Mouse (Mus musculus) forebrain, embryonic 15.5 days (tissue): ENCODE measurements around the gene Dop1b. TPM values are rescaled to one million over a fixed set of nuclear protein-coding genes. Genes with fewer than 3 reads are reported as not detected.
A peak's percentile ranks its signal among the peaks of the same experiment; 100 is the strongest.
"Not testable (repeated sequence)": the region's sequence is repeated elsewhere in the genome, so short reads cannot be mapped to it uniquely, and the experiment has no call there.

ENCODE experiments used
- ATAC-seq: fragments of 200-750 bp; cut with Nextera tagmentation; replicated peaks from 2 replicates; pipeline ENCODE4 v1.8.0; 2017; ENCODE audit warnings: mild to moderate bottlenecking, moderate TSS enrichment, moderate library complexity
- H3K27ac ChIP-seq: fragments of 300-500 bp; sonication (generic); replicated peaks from 2 replicates; pipeline ENCODE4 v1.5.1; 2015; ENCODE audit warnings: mild to moderate bottlenecking, inconsistent platforms
- H3K27me3 ChIP-seq: fragments of 300-500 bp; sonication (generic); 2 replicates; pipeline ENCODE4 v1.6.1; 2015; ENCODE audit warnings: inconsistent platforms
- H3K36me3 ChIP-seq: fragments of 300-500 bp; sonication (generic); 2 replicates; pipeline ENCODE4 v1.6.1; 2015; ENCODE audit warnings: mild to moderate bottlenecking, inconsistent platforms
- H3K4me1 ChIP-seq: fragments of 300-500 bp; sonication (generic); 2 replicates; pipeline ENCODE4 v1.6.1; 2015; ENCODE audit warnings: inconsistent platforms
- H3K4me2 ChIP-seq: fragments of 300-500 bp; sonication (generic); replicated peaks from 2 replicates; pipeline ENCODE4 v1.6.1; 2015; ENCODE audit warnings: mild to moderate bottlenecking, inconsistent platforms
- H3K4me3 ChIP-seq: fragments of 300-500 bp; sonication (generic); 2 replicates; pipeline ENCODE4 v1.5.1; 2015; ENCODE audit warnings: mild to moderate bottlenecking, inconsistent platforms
- H3K9ac ChIP-seq: fragments of 300-500 bp; sonication (generic); replicated peaks from 2 replicates; pipeline ENCODE4 v1.6.1; 2015; ENCODE audit warnings: mild to moderate bottlenecking, inconsistent platforms
- H3K9me3 ChIP-seq: fragments of 300-500 bp; sonication (generic); 2 replicates; pipeline ENCODE4 v1.6.1; 2016; ENCODE audit warnings: inconsistent platforms
- WGBS: fragments of 180-500 bp; shearing (Covaris S2); methylation state at CpG from one replicate; pipeline ENCODE4 v1.1.7; 2015; ENCODE audit warnings: mixed read lengths; 5-methylcytosine and 5-hydroxymethylcytosine counted together
- polyA plus RNA-seq: library from polyadenylated mRNA; unstranded; fragments of >200 nt; fragmentation: Nextera tagmentation; extraction: Ambion mirVana; gene quantifications from 2 replicates; pipeline ENCODE4 v1.2.1, GENCODE M21; 2015

Dop1b gene
- polyA plus RNA-seq, 1 experiment from 2014 or later, result 27.3 TPM

DNA sequence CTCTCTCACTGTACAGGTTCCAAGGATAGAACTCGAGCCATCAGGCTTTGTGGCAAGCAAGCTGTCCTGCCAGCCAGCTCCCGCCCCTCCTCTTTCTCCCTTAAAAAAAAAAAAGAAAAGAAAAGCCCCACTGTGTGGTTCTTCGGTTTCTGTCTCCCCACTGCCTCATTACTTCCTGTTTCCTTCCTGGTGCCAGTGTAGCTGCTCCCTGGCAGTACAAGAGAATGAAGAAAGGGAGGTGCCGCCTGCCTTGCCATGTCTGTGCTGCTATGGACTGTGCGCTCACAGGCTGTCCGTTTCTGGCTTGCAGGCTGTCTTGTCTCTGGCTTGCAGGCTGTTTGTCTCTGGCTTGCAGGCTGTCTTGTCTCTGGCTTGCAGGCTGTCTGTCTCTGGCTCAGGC lies 55.8 kb downstream of the Dop1b start:
- WGBS, result 67% methylated on average over 6 of the region's 6 CpGs
- no peak overlapping the region for H3K9ac ChIP-seq
- peaks cover 43% of the 10 kb centered on the region for H3K36me3 ChIP-seq
- no peaks in the 10 kb centered on the region for H3K27me3 ChIP-seq
- H3K4me3 ChIP-seq, result no peak overlapping the region
- H3K4me1 ChIP-seq, result no peaks in the 10 kb centered on the region
- no peaks in the 10 kb centered on the region for H3K9me3 ChIP-seq
- no peak for ATAC-seq
- H3K4me2 ChIP-seq, result no peak overlapping the region
- H3K27ac ChIP-seq, result no peak overlapping the region

DNA sequence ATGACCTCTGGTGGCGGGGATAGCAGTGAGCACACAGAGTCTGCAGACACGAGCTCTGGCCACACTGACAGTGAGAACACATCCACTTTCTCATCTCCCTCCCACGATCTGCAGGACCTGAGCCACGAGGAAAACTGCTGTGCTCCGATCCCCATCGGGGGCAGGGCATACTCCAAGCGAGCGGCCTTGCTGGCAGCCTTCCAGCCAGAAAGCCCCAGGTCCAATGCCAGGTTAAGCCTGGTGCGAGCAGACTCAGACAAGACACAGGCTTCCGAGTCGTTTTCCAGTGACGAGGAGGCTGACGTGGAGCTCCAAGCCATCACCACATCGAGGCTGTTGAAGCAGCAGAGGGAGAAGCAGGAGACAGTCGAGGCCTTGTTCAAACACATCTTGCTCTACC lies 57.9 kb downstream of the Dop1b start:
- ATAC-seq, result no peak
- no peak overlapping the region for H3K4me3 ChIP-seq
- 78% methylated on average over 15 of the region's 15 CpGs for WGBS

DNA sequence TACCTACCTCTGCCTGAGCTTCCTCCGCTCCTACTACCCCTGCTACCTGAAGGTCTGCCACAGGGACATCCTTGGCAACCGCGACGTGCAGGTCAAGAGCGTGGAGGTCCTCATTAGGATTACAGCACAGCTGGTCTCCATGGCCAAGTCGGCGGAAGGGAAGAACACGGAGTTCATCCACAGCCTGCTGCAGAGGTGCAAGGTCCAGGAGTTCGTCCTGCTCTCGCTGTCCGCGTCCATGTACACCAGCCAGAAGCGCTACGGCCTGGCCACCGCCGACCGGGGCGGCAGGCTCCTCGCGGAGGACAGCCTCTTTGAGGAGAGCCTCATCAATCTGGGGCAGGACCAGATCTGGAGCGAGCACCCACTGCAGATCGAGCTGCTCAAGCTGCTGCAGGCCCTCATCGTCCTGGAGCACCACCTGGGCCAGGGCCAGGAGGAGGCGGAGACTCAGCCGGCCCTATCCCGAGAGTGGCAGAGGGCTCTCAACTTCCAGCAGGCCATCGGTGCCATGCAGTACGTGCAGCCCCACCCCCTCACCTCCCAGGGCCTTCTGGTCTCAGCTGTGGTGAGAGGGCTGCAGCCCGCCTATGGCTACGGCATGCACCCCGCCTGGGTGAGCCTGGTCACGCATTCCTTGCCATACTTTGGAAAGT lies 58.7 kb downstream of the Dop1b start:
- no peak overlapping the region for H3K9ac ChIP-seq
- WGBS, result 72% methylated on average over 32 of the region's 32 CpGs
- H3K4me2 ChIP-seq, result no peak overlapping the region
- ATAC-seq, result no peak
- no peak overlapping the region for H3K27ac ChIP-seq
- H3K27me3 ChIP-seq, result no peaks in the 10 kb centered on the region
- peaks cover 46% of the 10 kb centered on the region for H3K36me3 ChIP-seq
- H3K4me1 ChIP-seq, result no peaks in the 10 kb centered on the region
- H3K9me3 ChIP-seq, result no peaks in the 10 kb centered on the region
- no peak overlapping the region for H3K4me3 ChIP-seq

More for the DNA sequence above, 57.9 kb downstream of the Dop1b start:
- Histone ChIP-seq H3K4me2 (no peak overlapping the region), H3K4me1 (no peaks in the 10 kb centered on the region), H3K9ac (no peak overlapping the region), H3K27ac (no peak overlapping the region), H3K27me3 (no peaks in the 10 kb centered on the region), H3K36me3 (peaks cover 44% of the 10 kb centered on the region), H3K9me3 (no peaks in the 10 kb centered on the region)

DNA sequence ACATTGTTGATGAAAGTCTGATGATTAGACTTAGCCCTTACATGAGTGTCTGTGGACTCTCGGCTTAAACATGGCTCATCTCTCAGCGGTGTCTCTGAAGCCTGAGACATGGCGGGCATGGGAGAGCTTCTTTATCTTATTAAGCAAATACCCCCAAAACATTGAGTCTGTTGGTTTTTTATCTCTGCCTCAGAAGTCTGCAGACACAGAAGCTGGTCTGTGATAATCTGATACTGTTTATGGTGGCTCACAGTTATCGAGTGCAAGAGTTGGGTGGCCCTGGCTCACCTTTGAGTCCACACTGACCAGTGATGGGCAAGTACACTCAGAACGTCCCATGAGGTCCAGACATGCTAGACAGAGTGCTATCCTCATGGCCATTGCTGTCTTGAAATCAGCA lies 63.0 kb downstream of the Dop1b start:
- H3K9ac ChIP-seq, result no peak overlapping the region
- no peak overlapping the region for H3K4me2 ChIP-seq
- H3K4me3 ChIP-seq, result no peak overlapping the region
- no peaks in the 10 kb centered on the region for H3K4me1 ChIP-seq
- no peak for ATAC-seq
- H3K9me3 ChIP-seq, result no peaks in the 10 kb centered on the region
- peaks cover 39% of the 10 kb centered on the region for H3K36me3 ChIP-seq
- WGBS, result 95% methylated on average over 5 of the region's 5 CpGs
- no peaks in the 10 kb centered on the region for H3K27me3 ChIP-seq
- H3K27ac ChIP-seq, result no peak overlapping the region

DNA sequence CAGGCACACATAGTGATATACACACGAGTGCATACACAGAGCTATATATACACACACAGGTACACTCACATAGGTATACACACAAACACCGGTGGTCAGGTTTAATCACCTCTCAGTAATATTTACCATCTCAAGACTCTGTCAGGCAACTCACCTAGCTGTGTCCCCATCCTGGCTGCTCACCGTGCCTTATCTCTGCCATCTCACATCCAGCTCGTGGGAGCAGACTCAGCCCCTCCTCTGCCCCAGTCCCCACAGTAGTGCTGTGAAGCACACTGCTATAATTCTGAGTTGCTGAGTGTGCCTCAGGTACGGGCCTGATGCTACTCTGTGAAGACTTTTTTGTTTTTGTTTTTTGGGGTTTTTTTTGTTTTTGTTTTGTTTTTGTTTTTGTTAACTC lies 64.8 kb downstream of the Dop1b start:
- Histone ChIP-seq H3K4me3 (no peak overlapping the region), H3K4me1 (no peaks in the 10 kb centered on the region), H3K9me3 (no peaks in the 10 kb centered on the region), H3K27ac (no peak overlapping the region), H3K9ac (no peak overlapping the region), H3K4me2 (no peak overlapping the region), H3K36me3 (peaks cover 28% of the 10 kb centered on the region), H3K27me3 (no peaks in the 10 kb centered on the region)
- ATAC-seq, result no peak
- WGBS, result 86% methylated on average over 5 of the region's 5 CpGs

- ATAC-seq, result no peak
- Histone ChIP-seq H3K4me1 (no peaks in the 10 kb centered on the region), H3K9ac (no peak overlapping the region), H3K9me3 (no peaks in the 10 kb centered on the region), H3K27ac (no peak overlapping the region), H3K4me3 (no peak overlapping the region), H3K4me2 (no peak overlapping the region), H3K27me3 (no peaks in the 10 kb centered on the region), H3K36me3 (peaks cover 34% of the 10 kb centered on the region)
- WGBS, result 75% methylated on average over 14 of the region's 14 CpGs
Observed at GRCm38 (mm10) chr16:93777247-93777999, 65.7 kb downstream of the Dop1b start.

DNA sequence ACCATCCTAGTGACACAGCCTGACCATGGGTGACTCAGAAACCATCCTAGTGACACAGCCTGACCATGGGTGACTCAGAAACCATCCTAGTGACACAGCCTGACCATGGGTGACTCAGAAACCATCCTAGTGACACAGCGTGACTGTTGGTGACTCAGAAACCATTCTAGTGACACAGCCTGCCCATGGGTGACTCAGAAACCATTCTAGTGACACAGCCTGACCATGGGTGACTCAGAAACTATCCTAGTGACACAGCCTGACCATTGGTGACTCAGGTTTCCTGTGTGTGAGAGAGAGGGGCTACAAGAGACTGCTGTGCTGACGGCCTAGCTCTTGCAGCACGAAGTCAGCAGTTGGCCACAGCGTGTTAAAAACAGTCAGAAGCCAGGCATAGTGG lies 66.7 kb downstream of the Dop1b start:
- H3K9ac ChIP-seq, H3K9me3 ChIP-seq, H3K4me3 ChIP-seq, ATAC-seq, H3K27ac ChIP-seq, H3K4me2 ChIP-seq, H3K27me3 ChIP-seq, H3K4me1 ChIP-seq: not testable (repeated sequence)
- peaks cover 34% of the 10 kb centered on the region for H3K36me3 ChIP-seq
- WGBS, result 84% methylated on average over 4 of the region's 4 CpGs

- no peak overlapping the region for H3K9ac ChIP-seq
- no peak overlapping the region for H3K4me3 ChIP-seq
- no peak overlapping the region for H3K27ac ChIP-seq
- H3K27me3 ChIP-seq, result no peaks in the 10 kb centered on the region
- H3K36me3 ChIP-seq, result peaks cover 33% of the 10 kb centered on the region
- 0 out of 2 replicates have a peak, but pooled peaks cover 4% of the 10 kb centered on the region for H3K9me3 ChIP-seq
- H3K4me1 ChIP-seq, result no peaks in the 10 kb centered on the region
- H3K4me2 ChIP-seq, result no peak overlapping the region
- ATAC-seq, result no peak
- 88% methylated on average over 4 of the region's 4 CpGs for WGBS
Observed at GRCm38 (mm10) chr16:93779554-93779953, 67.8 kb downstream of the Dop1b start.

GRCm38 (mm10) chr16:93780660-93781479 lies 69.2 kb downstream of the Dop1b start:
- no peak overlapping the region for H3K4me2 ChIP-seq
- no peaks in the 10 kb centered on the region for H3K27me3 ChIP-seq
- no peak overlapping the region for H3K27ac ChIP-seq
- H3K4me1 ChIP-seq, result no peaks in the 10 kb centered on the region
- ATAC-seq, result no peak
- H3K9ac ChIP-seq, result no peak overlapping the region
- 0 out of 2 replicates have a peak, but pooled peaks cover 4% of the 10 kb centered on the region for H3K9me3 ChIP-seq
- H3K36me3 ChIP-seq, result peaks cover 30% of the 10 kb centered on the region
- 61% methylated on average over 14 of the region's 14 CpGs for WGBS
- H3K4me3 ChIP-seq, result no peak overlapping the region

GRCm38 (mm10) chr16:93784175-93784574 lies 72.5 kb downstream of the Dop1b start:
- Histone ChIP-seq H3K27me3 (no peaks in the 10 kb centered on the region), H3K9me3 (0 out of 2 replicates have a peak, but pooled peaks cover 4% of the 10 kb centered on the region), H3K4me3 (no peak overlapping the region), H3K4me1 (no peaks in the 10 kb centered on the region), H3K27ac (no peak overlapping the region), H3K4me2 (no peak overlapping the region), H3K36me3 (peaks cover 22% of the 10 kb centered on the region), H3K9ac (no peak overlapping the region)
- 93% methylated on average over 7 of the region's 7 CpGs for WGBS
- ATAC-seq, result no peak

- Histone ChIP-seq H3K27me3 (no peaks in the 10 kb centered on the region), H3K4me2 (no peak overlapping the region), H3K36me3 (peaks cover 19% of the 10 kb centered on the region), H3K4me1 (no peaks in the 10 kb centered on the region), H3K9ac (no peak overlapping the region), H3K4me3 (no peak overlapping the region), H3K9me3 (0 out of 2 replicates have a peak, but pooled peaks cover 4% of the 10 kb centered on the region), H3K27ac (no peak overlapping the region)
- ATAC-seq, result peak; percentile 87
- WGBS, result 6% methylated on average over 9 of the region's 9 CpGs
Observed at GRCm38 (mm10) chr16:93785805-93786204, 74.1 kb downstream of the Dop1b start.

GRCm38 (mm10) chr16:93788388-93788787 lies 76.7 kb downstream of the Dop1b start:
- Histone ChIP-seq H3K4me1 (no peaks in the 10 kb centered on the region), H3K27me3 (no peaks in the 10 kb centered on the region), H3K9me3 (0 out of 2 replicates have a peak, but pooled peaks cover 4% of the 10 kb centered on the region), H3K27ac (no peak overlapping the region), H3K4me3 (no peak overlapping the region), H3K4me2 (no peak overlapping the region), H3K36me3 (peaks cover 14% of the 10 kb centered on the region), H3K9ac (no peak overlapping the region)
- WGBS, result 90% methylated on average over 4 of the region's 4 CpGs
- ATAC-seq, result no peak
